In the genomic region with DNA sequence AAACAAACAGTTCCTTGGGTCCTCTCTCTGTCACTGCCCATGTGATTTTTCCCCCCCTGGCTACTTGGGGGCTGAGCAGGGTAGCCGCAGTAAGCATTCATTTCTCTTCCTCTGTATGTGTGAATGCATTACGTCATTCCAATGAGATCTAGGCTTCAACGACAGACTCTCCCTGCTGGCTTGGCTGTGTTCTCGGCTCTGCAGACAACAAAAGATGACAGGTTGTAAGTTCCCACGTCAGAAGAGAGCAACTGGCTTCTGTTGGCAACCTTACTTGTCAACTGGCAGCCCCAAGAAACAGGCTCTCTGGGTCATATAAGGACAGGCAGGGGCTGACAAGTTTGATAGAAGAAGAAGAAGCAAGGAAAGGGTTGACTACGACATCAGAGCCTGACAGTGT, we compare ENCODE assay signal across 11 mouse cellular contexts.
DNase-seq lines count a peak whose midpoint lies in the region; ATAC-seq and TF ChIP-seq lines count a peak whose summit lies in the region.
"Had no signal": no experiment of that assay in that cellular context is flagged by ENCODE, and none has a peak within 500 bp of the region (broad histone marks: within the 10 kb centered on the region; RNA-seq: fewer than 3 reads in every experiment).

No protein-coding gene starts in this region.

- no peak for ATAC-seq in cerebellum, adult (ENCODE audit: insufficient number of reproducible peaks, low FRiP score, low TSS enrichment)
- ATAC-seq in midbrain, embryonic 13.5 days: no peak
- no peak for ATAC-seq in midbrain, embryonic 11.5 days (ENCODE audit: low FRiP score)
- peak; percentile 71 for ATAC-seq in forebrain, postnatal 0 days
- ATAC-seq in midbrain, embryonic 15.5 days (replicated peaks): no peak
- ATAC-seq in kidney, embryonic 15.5 days (replicated peaks; ENCODE audit: low FRiP score): no peak
- ATAC-seq: intestine, embryonic 15.5 days had no signal

- H3K9ac ChIP-seq in midbrain, embryonic 13.5 days (replicated peaks): no peak overlapping the region
- no peak overlapping the region for H3K9ac ChIP-seq in midbrain, embryonic 11.5 days (ENCODE audit: low read length)
- H3K9ac ChIP-seq in forebrain, postnatal 0 days: no peak overlapping the region
- H3K9ac ChIP-seq in midbrain, embryonic 15.5 days: no peak overlapping the region
- no peak overlapping the region for H3K9ac ChIP-seq in kidney, embryonic 15.5 days
- H3K9ac ChIP-seq: intestine, embryonic 15.5 days; liver, embryonic 13.5 days had no signal

- no peak overlapping the region for H3K4me2 ChIP-seq in midbrain, embryonic 13.5 days (replicated peaks)
- no peak overlapping the region for H3K4me2 ChIP-seq in midbrain, embryonic 11.5 days
- no peak overlapping the region for H3K4me2 ChIP-seq in forebrain, postnatal 0 days (ENCODE audit: low read depth)
- no peak overlapping the region for H3K4me2 ChIP-seq in midbrain, embryonic 15.5 days
- no peak overlapping the region for H3K4me2 ChIP-seq in kidney, embryonic 15.5 days
- H3K4me2 ChIP-seq: intestine, embryonic 15.5 days; liver, embryonic 13.5 days had no signal

- no peaks in the 10 kb centered on the region for H3K9me3 ChIP-seq in midbrain, embryonic 13.5 days
- no peaks in the 10 kb centered on the region for H3K9me3 ChIP-seq in midbrain, embryonic 11.5 days (ENCODE audit: control insufficient read depth, low read length)
- no peaks in the 10 kb centered on the region for H3K9me3 ChIP-seq in forebrain, postnatal 0 days (ENCODE audit: low read length)
- H3K9me3 ChIP-seq in midbrain, embryonic 15.5 days: no peaks in the 10 kb centered on the region
- H3K9me3 ChIP-seq in kidney, embryonic 15.5 days (replicated peaks): no peaks in the 10 kb centered on the region
- H3K9me3 ChIP-seq: heart, embryonic 10.5 days; intestine, embryonic 15.5 days; liver, embryonic 13.5 days had no signal

- DNase-seq in cerebellum, postnatal 14 days: peak; percentile 26 to 27
- DNase-seq in midbrain, embryonic 11.5 days (ENCODE audit: low spot score, missing footprints): no peak
- DNase-seq in forebrain, postnatal 0 days: peak; percentile 84
- no peak for DNase-seq in kidney, adult 18-20 months
- DNase-seq: liver, embryonic 13.5 days had no signal

- H3K36me3 ChIP-seq in midbrain, embryonic 13.5 days: no peaks in the 10 kb centered on the region
- no peaks in the 10 kb centered on the region for H3K36me3 ChIP-seq in midbrain, embryonic 11.5 days (ENCODE audit: control insufficient read depth, insufficient read depth, low read length)
- H3K36me3 ChIP-seq in forebrain, postnatal 0 days (ENCODE audit: insufficient read depth): no peaks in the 10 kb centered on the region
- H3K36me3 ChIP-seq in midbrain, embryonic 15.5 days (replicated peaks): no peaks in the 10 kb centered on the region
- H3K36me3 ChIP-seq in kidney, embryonic 15.5 days: no peaks in the 10 kb centered on the region
- H3K36me3 ChIP-seq: heart, embryonic 10.5 days; intestine, embryonic 15.5 days; liver, embryonic 13.5 days had no signal

- H3K27ac ChIP-seq in midbrain, embryonic 13.5 days: peak overlapping the region; percentile 26; the same call in 1 of the 2 replicates
- no peak overlapping the region for H3K27ac ChIP-seq in midbrain, embryonic 11.5 days (ENCODE audit: low read depth, low read length)
- peak overlapping the region; percentile 48; the same call in 1 of the 2 replicates for H3K27ac ChIP-seq in forebrain, postnatal 0 days (ENCODE audit: low read depth, low read length)
- 0 out of 2 replicates have a peak overlapping the region, but pooled peaks have one; percentile 1 for H3K27ac ChIP-seq in midbrain, embryonic 15.5 days
- no peak overlapping the region for H3K27ac ChIP-seq in kidney, embryonic 15.5 days
- H3K27ac ChIP-seq: heart, embryonic 10.5 days; intestine, embryonic 15.5 days; liver, embryonic 13.5 days had no signal

- 31% methylated on average over 6 of the region's 6 CpGs for WGBS in midbrain, embryonic 13.5 days
- WGBS in midbrain, embryonic 11.5 days: 54% methylated on average over 6 of the region's 6 CpGs
- WGBS in forebrain, postnatal 0 days: 10% methylated on average over 6 of the region's 6 CpGs
- WGBS in midbrain, embryonic 15.5 days: 23% methylated on average over 6 of the region's 6 CpGs
- WGBS in kidney, embryonic 15.5 days: 51% methylated on average over 6 of the region's 6 CpGs

- H3K4me3 ChIP-seq in midbrain, embryonic 13.5 days (replicated peaks): no peak overlapping the region
- no peak overlapping the region for H3K4me3 ChIP-seq in midbrain, embryonic 11.5 days (ENCODE audit: low read depth, low read length)
- H3K4me3 ChIP-seq in forebrain, postnatal 0 days (ENCODE audit: low read depth, low read length): no peak overlapping the region
- no peak overlapping the region for H3K4me3 ChIP-seq in midbrain, embryonic 15.5 days
- H3K4me3 ChIP-seq in kidney, embryonic 15.5 days (replicated peaks): no peak overlapping the region
- H3K4me3 ChIP-seq: heart, embryonic 10.5 days; intestine, embryonic 15.5 days; liver, embryonic 13.5 days had no signal

- H3K4me1 ChIP-seq in midbrain, embryonic 13.5 days (replicated peaks): peaks cover 42% of the 10 kb centered on the region
- H3K4me1 ChIP-seq in midbrain, embryonic 11.5 days (ENCODE audit: control insufficient read depth, insufficient read depth, low read length): peaks cover 31% of the 10 kb centered on the region
- peaks cover 32% of the 10 kb centered on the region for H3K4me1 ChIP-seq in forebrain, postnatal 0 days (ENCODE audit: insufficient read depth)
- H3K4me1 ChIP-seq in midbrain, embryonic 15.5 days: peaks cover 22% of the 10 kb centered on the region
- peaks cover 10% of the 10 kb centered on the region for H3K4me1 ChIP-seq in kidney, embryonic 15.5 days
- H3K4me1 ChIP-seq: liver, embryonic 13.5 days had no signal

- no peaks in the 10 kb centered on the region for H3K27me3 ChIP-seq in midbrain, embryonic 13.5 days
- no peaks in the 10 kb centered on the region for H3K27me3 ChIP-seq in midbrain, embryonic 11.5 days (ENCODE audit: control insufficient read depth, insufficient read depth, low read length)
- no peaks in the 10 kb centered on the region for H3K27me3 ChIP-seq in forebrain, postnatal 0 days (ENCODE audit: insufficient read depth, low read length)
- H3K27me3 ChIP-seq in midbrain, embryonic 15.5 days (replicated peaks): no peaks in the 10 kb centered on the region
- H3K27me3 ChIP-seq in kidney, embryonic 15.5 days: no peaks in the 10 kb centered on the region; the same call in 1 of the 2 replicates
- H3K27me3 ChIP-seq: intestine, embryonic 15.5 days; liver, embryonic 13.5 days had no signal

- no peak for TF ChIP-seq CTCF in forebrain, postnatal 0 days (IDR thresholded peaks at IDR 0.05; ENCODE audit: low read depth)

Comparison
In these comparisons a context has a peak if more than half of its experiments do, and no peak if none do; other contexts are left out.
1. H3K27ac ChIP-seq: peak in midbrain, embryonic 13.5 days (single experiment), forebrain, postnatal 0 days (single experiment) and midbrain, embryonic 15.5 days (single experiment); none in midbrain, embryonic 11.5 days (single experiment) and kidney, embryonic 15.5 days (single experiment).
2. DNase-seq: peak in cerebellum, postnatal 14 days (2 of 2) and forebrain, postnatal 0 days (single experiment); none in midbrain, embryonic 11.5 days (single experiment) and kidney, adult 18-20 months (single experiment).